Mouse (Mus musculus) MEL (cell line): ENCODE measurements around the gene Pikfyve. TPM values are rescaled to one million over a fixed set of nuclear protein-coding genes. Genes with fewer than 3 reads are reported as not detected.

Source experiments
- DNase-seq: peaks from one replicate; pipeline ENCODE4 v3.0.0; 2011; ENCODE audit warnings: low read depth, low spot score
- H3K27ac ChIP-seq: 2 replicates; pipeline ENCODE4 v1.5.1; 2012; ENCODE audit warnings: low read depth, mild to moderate bottlenecking, control low read depth, low read length, moderate library complexity; ENCODE audit not compliant: control insufficient read depth
- H3K27me3 ChIP-seq, 2 experiments: fragments of 150-350 bp in 1 of 2; sonication (generic) in 1 of 2; 2 replicates each; pipeline ENCODE4 v1.6.1; 2012; ENCODE audit warnings: low read length in 2 of 2, mild to moderate bottlenecking in 2 of 2, improper control_type of control experiment in 1 of 2, moderate library complexity in 1 of 2; ENCODE audit not compliant: insufficient read depth in 2 of 2, control insufficient read depth in 1 of 2
- H3K36me3 ChIP-seq, 2 experiments: 2 replicates each; pipeline ENCODE4 v1.6.1; 2012 to 2014; ENCODE audit warnings: low read length in 2 of 2, improper control_type of control experiment in 1 of 2, inconsistent platforms in 1 of 2, mild to moderate bottlenecking in 1 of 2; ENCODE audit not compliant: insufficient read depth in 2 of 2, control insufficient read depth in 1 of 2
- H3K4me1 ChIP-seq, 2 experiments: fragments of 150-350 bp in 1 of 2; sonication (generic) in 1 of 2; 2 replicates each; pipeline ENCODE4 v1.6.1; 2012; ENCODE audit warnings: low read length in 2 of 2, improper control_type of control experiment in 1 of 2, mild to moderate bottlenecking in 1 of 2; ENCODE audit not compliant: insufficient read depth in 2 of 2, control insufficient read depth in 1 of 2
- H3K4me3 ChIP-seq, 2 experiments: fragments of 150-350 bp in 1 of 2; sonication (generic) in 1 of 2; 2 replicates each; pipeline ENCODE4 v1.5.1; 2012; ENCODE audit warnings: low read depth in 2 of 2, low read length in 2 of 2, mild to moderate bottlenecking in 2 of 2, moderate library complexity in 2 of 2, control low read depth in 1 of 2, improper control_type of control experiment in 1 of 2; ENCODE audit not compliant: control insufficient read depth in 1 of 2, insufficient read depth in 1 of 2
- H3K79me2 ChIP-seq: 2 replicates; pipeline ENCODE4 v1.6.1; 2012; ENCODE audit warnings: mild to moderate bottlenecking, low read length, moderate library complexity; ENCODE audit not compliant: control insufficient read depth, poor library complexity, insufficient read depth
- H3K9ac ChIP-seq: 2 replicates; pipeline ENCODE4 v1.6.1; 2012; ENCODE audit warnings: low read depth, mild to moderate bottlenecking, control low read depth, low read length, moderate library complexity; ENCODE audit not compliant: control insufficient read depth, poor library complexity, severe bottlenecking
- H3K9me3 ChIP-seq: fragments of 150-350 bp; sonication (generic); replicated peaks from 2 replicates; pipeline ENCODE4 v1.6.1; 2012; ENCODE audit warnings: mild to moderate bottlenecking, low read length, improper control_type of control experiment, moderate library complexity; ENCODE audit not compliant: insufficient read depth
- BHLHE40 ChIP-seq: IDR thresholded peaks from 2 replicates; pipeline ENCODE4 v1.6.1; 2012; ENCODE audit warnings: low read depth, mild to moderate bottlenecking, inconsistent platforms, low read length, improper control_type of control experiment, borderline replicate concordance
- CHD2 ChIP-seq: IDR thresholded peaks from 2 replicates; pipeline ENCODE4 v1.6.1; 2011; ENCODE audit warnings: low read length, improper control_type of control experiment
- CTCF ChIP-seq, 3 experiments: IDR thresholded peaks in 2 of 3; conservative IDR thresholded peaks in 1 of 3; 2 replicates each; pipeline ENCODE4 v1.5.1; 2011 to 2012; ENCODE audit warnings: low read length in 3 of 3, low read depth in 2 of 3, mild to moderate bottlenecking in 2 of 3, improper control_type of control experiment in 1 of 3, inconsistent platforms in 1 of 3, mixed read lengths in 1 of 3, moderate library complexity in 1 of 3; ENCODE audit not compliant: control insufficient read depth in 1 of 3, insufficient read depth in 1 of 3, poor library complexity in 1 of 3, severe bottlenecking in 1 of 3
- E2F4 ChIP-seq: IDR thresholded peaks from 2 replicates; pipeline ENCODE4 v1.6.1; 2011; ENCODE audit warnings: low read depth, low read length, improper control_type of control experiment, borderline replicate concordance
- EP300 ChIP-seq, 2 experiments: IDR thresholded peaks; 2 replicates each; pipeline ENCODE4 v1.6.1; 2011; ENCODE audit warnings: improper control_type of control experiment in 2 of 2, low read length in 2 of 2, low read depth in 1 of 2, mild to moderate bottlenecking in 1 of 2
- ETS1 ChIP-seq: IDR thresholded peaks from 2 replicates; pipeline ENCODE4 v1.6.1; 2012; ENCODE audit warnings: low read depth, mild to moderate bottlenecking, inconsistent platforms, low read length, improper control_type of control experiment, moderate library complexity
- GATA1 ChIP-seq: IDR thresholded peaks from 2 replicates; pipeline ENCODE4 v1.6.1; 2011; ENCODE audit warnings: low read depth, low read length, improper control_type of control experiment
- JUND ChIP-seq: IDR thresholded peaks from 2 replicates; pipeline ENCODE4 v1.6.1; 2011; ENCODE audit warnings: low read depth, mild to moderate bottlenecking, improper control_type of control experiment, low read length
- MEF2A ChIP-seq: IDR thresholded peaks from 2 replicates; pipeline ENCODE4 v1.6.1; 2014; ENCODE audit warnings: low read depth, mild to moderate bottlenecking, inconsistent platforms, low read length, improper control_type of control experiment; ENCODE audit not compliant: poor library complexity, insufficient replicate concordance, severe bottlenecking; ENCODE audit errors: extremely low read depth
- POLR2A ChIP-seq, 2 experiments: IDR thresholded peaks; 2 replicates each; pipeline ENCODE4 v1.6.1; 2011 to 2012; ENCODE audit warnings: low read length in 2 of 2, mild to moderate bottlenecking in 2 of 2, control low read depth in 1 of 2, improper control_type of control experiment in 1 of 2, low read depth in 1 of 2, moderate library complexity in 1 of 2; ENCODE audit not compliant: control insufficient read depth in 1 of 2, insufficient read depth in 1 of 2, poor library complexity in 1 of 2
- POLR2AphosphoS5 ChIP-seq: IDR thresholded peaks from 2 replicates; pipeline ENCODE4 v1.6.1; 2012; ENCODE audit warnings: low read depth, borderline replicate concordance, mild to moderate bottlenecking, inconsistent platforms, low read length, moderate library complexity, mixed read lengths
- TAL1 ChIP-seq: IDR thresholded peaks from 2 replicates; pipeline ENCODE4 v1.6.1; 2012; ENCODE audit warnings: mild to moderate bottlenecking, inconsistent platforms, low read length, moderate library complexity, mixed read lengths
- TCF12 ChIP-seq: IDR thresholded peaks from 2 replicates; pipeline ENCODE4 v1.6.1; 2014; ENCODE audit warnings: low read depth, mild to moderate bottlenecking, inconsistent platforms, low read length, improper control_type of control experiment, moderate library complexity
- USF1 ChIP-seq: IDR thresholded peaks from 2 replicates; pipeline ENCODE4 v1.6.1; 2014; ENCODE audit warnings: low read depth, mild to moderate bottlenecking, inconsistent platforms, low read length, improper control_type of control experiment, moderate library complexity
- ZKSCAN1 ChIP-seq: IDR thresholded peaks from 2 replicates; pipeline ENCODE4 v1.6.1; 2012; ENCODE audit warnings: low read depth, mild to moderate bottlenecking, inconsistent platforms, low read length, improper control_type of control experiment, moderate library complexity
- ZNF384 ChIP-seq: IDR thresholded peaks from 2 replicates; pipeline ENCODE4 v1.6.1; 2012; ENCODE audit warnings: low read depth, mild to moderate bottlenecking, inconsistent platforms, low read length, improper control_type of control experiment
- polyA plus RNA-seq, 2 experiments: library from polyadenylated mRNA; stranded (reverse) in 1 of 2; unstranded in 1 of 2; fragments of >175 nt in 1 of 2; fragments of >200 nt in 1 of 2; gene quantifications; 2 replicates each; pipeline versions ENCODE4 v1.2.1 to v1.2.4; 2012; ENCODE audit warnings: low replicate concordance in 2 of 2, low read depth in 1 of 2; ENCODE audit not compliant: insufficient read length in 2 of 2, insufficient read depth in 1 of 2, missing spikeins in 1 of 2
- total RNA-seq: library from RNA; depleted of rRNA; stranded (reverse); fragments of 300-350 nt; gene quantifications from 2 replicates; pipeline ENCODE4 v1.2.3, GENCODE M21; 2012

Gene Pikfyve
- total and polyA plus RNA-seq, 3 experiments: 11.5 to 13.3 TPM; not detected in 1

DNA sequence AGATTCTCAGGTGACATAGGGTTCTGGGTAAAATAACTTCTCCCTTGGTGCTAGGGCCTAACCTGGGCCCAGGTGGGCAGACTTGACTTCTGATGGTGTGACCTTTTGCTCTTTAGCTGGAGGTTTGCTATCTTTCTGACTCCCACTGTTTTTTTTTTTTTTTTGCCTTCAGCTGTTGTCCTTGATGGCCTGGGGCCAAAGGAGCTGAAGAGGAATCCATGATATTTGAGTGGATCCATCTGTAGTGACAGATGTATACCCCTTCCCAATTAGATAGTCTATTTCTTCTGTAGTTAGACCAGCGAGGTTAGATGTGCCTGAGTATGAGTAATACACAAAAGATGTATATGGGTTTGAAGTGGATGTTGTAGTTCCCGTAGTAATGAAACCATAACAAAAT, 31.1 kb downstream of the Pikfyve start (continued):
- no peak for TF ChIP-seq CTCF (IDR thresholded peaks at IDR 0.05 in 2 of 3, conservative IDR thresholded peaks at IDR 0.05 in 1 of 3; ENCODE audit: control insufficient read depth in 1 of 3, insufficient read depth in 1 of 3, low read depth in 2 of 3, low read length in 3 of 3, poor library complexity in 1 of 3, severe bottlenecking in 1 of 3)
- TF ChIP-seq, all 39 proteins: peak for 0

DNA sequence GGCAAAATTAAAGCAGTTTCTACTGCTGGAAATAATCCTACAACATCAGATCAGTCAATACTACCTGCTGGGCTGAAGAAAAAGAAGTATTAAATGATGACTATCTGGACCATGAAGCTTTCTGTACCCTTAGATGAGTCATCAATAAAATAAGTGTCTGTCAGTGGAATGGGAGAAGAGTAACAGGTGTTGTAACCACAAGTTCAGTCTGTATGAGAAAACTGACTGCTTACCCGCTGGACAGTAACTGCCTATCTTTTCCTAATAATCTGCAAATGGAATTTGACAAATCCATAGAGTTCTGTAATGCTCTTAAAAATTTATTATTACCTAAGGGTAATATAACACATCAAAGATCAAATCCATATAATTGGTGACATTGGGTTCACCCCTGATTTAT, 31.5 kb downstream of the Pikfyve start:
- Histone ChIP-seq H3K4me3 (no peak overlapping the region), H3K79me2 (no peaks in the 10 kb centered on the region), H3K4me1 (no peaks in the 10 kb centered on the region), H3K27me3 (no peaks in the 10 kb centered on the region), H3K9ac (no peak overlapping the region), H3K36me3 (peaks cover 0 to 14% of the 10 kb centered on the region in 2 experiments; a peak in 2 of 4 replicates), H3K27ac (no peak overlapping the region), H3K9me3 (no peaks in the 10 kb centered on the region)
- no peak for DNase-seq
- TF ChIP-seq CHD2: no peak
- TF ChIP-seq ZKSCAN1: no peak
- no peak for TF ChIP-seq ZNF384
- no peak for TF ChIP-seq GATA1
- TF ChIP-seq E2F4: no peak
- no peak for TF ChIP-seq POLR2AphosphoS5
- no peak for TF ChIP-seq POLR2A (IDR thresholded peaks at IDR 0.05; ENCODE audit: control insufficient read depth in 1 of 2, insufficient read depth in 1 of 2, low read depth in 1 of 2, low read length in 2 of 2, poor library complexity in 1 of 2)

DNA sequence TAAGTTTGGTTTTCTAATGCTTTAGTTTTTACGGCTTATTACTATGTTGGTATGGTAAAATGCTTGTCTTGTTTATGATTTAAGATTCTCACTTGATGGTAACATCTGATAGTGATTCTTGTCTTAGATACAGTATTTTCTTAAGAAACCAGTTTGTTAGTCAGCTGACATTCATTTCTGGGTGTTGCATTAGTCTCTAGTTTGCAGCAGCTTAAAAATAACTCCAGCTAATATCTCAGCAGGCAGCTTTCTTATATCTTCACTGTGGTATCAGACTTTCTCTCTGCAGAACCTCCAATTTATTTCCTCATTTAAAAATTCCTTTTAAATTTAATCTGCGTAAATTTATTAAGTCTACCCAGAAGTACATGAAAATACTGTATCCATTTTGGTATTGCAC, 37.2 kb downstream of the Pikfyve start:
- TF ChIP-seq MEF2A (peak; percentile 77; the same call in 1 of the 2 replicates), USF1 (peak; percentile 72; the same call in 1 of the 2 replicates), EP300 (IDR thresholded peaks at IDR 0.05; ENCODE audit: low read depth in 1 of 2, low read length in 2 of 2) (peak in 1 of 2 experiments; percentile 40; a peak in 1 of 4 replicates), TAL1 (no peak), ETS1 (peak; percentile 56; the same call in 1 of the 2 replicates), JUND (no peak), BHLHE40 (no peak), TCF12 (peak; percentile 57; the same call in 1 of the 2 replicates)
- Histone ChIP-seq H3K79me2 (no peaks in the 10 kb centered on the region), H3K4me1 (peaks cover 0 to 6% of the 10 kb centered on the region in 2 experiments; a peak in 1 of 4 replicates)

More for the DNA sequence above, 37.2 kb downstream of the Pikfyve start:
- H3K9ac ChIP-seq: no peak overlapping the region
- peaks cover 2 to 23% of the 10 kb centered on the region in 2 experiments for H3K36me3 ChIP-seq
- H3K9me3 ChIP-seq: no peaks in the 10 kb centered on the region
- no peaks in the 10 kb centered on the region for H3K27me3 ChIP-seq
- no peak overlapping the region for H3K4me3 ChIP-seq
- no peak for DNase-seq
- no peak overlapping the region; the same call in 1 of the 2 replicates for H3K27ac ChIP-seq
